Mouse (Mus musculus) embryonic fibroblast, embryonic 13.5 days (primary cell): Measurements from ENCODE around the gene Coq9.
"Not testable (repeated sequence)": the region's sequence is repeated elsewhere in the genome, so short reads cannot be mapped to it uniquely, and the experiment has no call there.

ENCODE experiments used
- CTCF ChIP-seq: IDR thresholded peaks from 2 replicates; pipeline ENCODE4 v1.5.1; 2011; ENCODE audit warnings: mild to moderate bottlenecking, control low read depth, low read length, moderate library complexity, borderline replicate concordance; ENCODE audit not compliant: insufficient read depth
- POLR2A ChIP-seq: IDR thresholded peaks from 2 replicates; pipeline ENCODE4 v1.6.1; 2011; ENCODE audit warnings: low read depth, mild to moderate bottlenecking, control low read depth, low read length, moderate library complexity

GRCm38 (mm10) chr8:94854761-94855160 lies 16.6 kb downstream of the Coq9 start:
- TF ChIP-seq CTCF, POLR2A: not testable (repeated sequence)
